In genomic region chr16:95066687-95067086, GRCm38 (mm10) we compare ENCODE assay signal across 26 mouse cellular contexts.
"Had no signal": no experiment of that assay in that cellular context is flagged by ENCODE, and none has a peak within 500 bp of the region (broad histone marks: within the 10 kb centered on the region; RNA-seq: fewer than 3 reads in every experiment).

No protein-coding gene starts in this region.

- H3K9me3 ChIP-seq: embryonic facial prominence, embryonic 10.5 days; embryonic facial prominence, embryonic 12.5 days; embryonic facial prominence, embryonic 13.5 days; embryonic facial prominence, embryonic 15.5 days; forebrain, embryonic 10.5 days; forebrain, embryonic 12.5 days; forebrain, embryonic 13.5 days; forebrain, embryonic 15.5 days; heart, embryonic 10.5 days had no signal

- H3K4me1 ChIP-seq: embryonic facial prominence, embryonic 10.5 days; embryonic facial prominence, embryonic 12.5 days; embryonic facial prominence, embryonic 13.5 days; embryonic facial prominence, embryonic 15.5 days; forebrain, embryonic 10.5 days; forebrain, embryonic 12.5 days; forebrain, embryonic 13.5 days; forebrain, embryonic 15.5 days; heart, embryonic 10.5 days had no signal

- H3K4me3 ChIP-seq: embryonic facial prominence, embryonic 10.5 days; embryonic facial prominence, embryonic 12.5 days; embryonic facial prominence, embryonic 13.5 days; embryonic facial prominence, embryonic 15.5 days; erythroblast, embryonic 14.5 days; forebrain, embryonic 10.5 days; forebrain, embryonic 12.5 days; forebrain, embryonic 13.5 days; forebrain, embryonic 15.5 days; gastrocnemius, adult 2 months; heart, adult 2 months; heart, embryonic 10.5 days had no signal

- DNase-seq: cerebellum, adult 18-20 months; cerebellum, adult 2 months; cerebellum, adult 9-10 months; cerebellum, adult 9-11 months; cerebellum, postnatal 25 days; embryo, embryonic 11 days; forebrain, postnatal 0 days; gastrocnemius, adult 2 months; gastrocnemius, postnatal 10 days; gastrocnemius, postnatal 14 days; gastrocnemius, postnatal 25 days; gastrocnemius, postnatal 36 days; heart, adult 18-20 months; heart, adult 2 months had no signal

- H3K27me3 ChIP-seq: embryonic facial prominence, embryonic 12.5 days; embryonic facial prominence, embryonic 13.5 days; embryonic facial prominence, embryonic 15.5 days; forebrain, embryonic 12.5 days; forebrain, embryonic 13.5 days; forebrain, embryonic 15.5 days had no signal

- H3K4me2 ChIP-seq: embryonic facial prominence, embryonic 12.5 days; embryonic facial prominence, embryonic 13.5 days; embryonic facial prominence, embryonic 15.5 days; forebrain, embryonic 12.5 days; forebrain, embryonic 13.5 days; forebrain, embryonic 15.5 days had no signal

- H3K9ac ChIP-seq: embryonic facial prominence, embryonic 12.5 days; embryonic facial prominence, embryonic 13.5 days; embryonic facial prominence, embryonic 15.5 days; forebrain, embryonic 12.5 days; forebrain, embryonic 13.5 days; forebrain, embryonic 15.5 days; forebrain, postnatal 0 days had no signal

- ATAC-seq: forebrain, embryonic 13.5 days; forebrain, embryonic 14.5 days; forebrain, embryonic 15.5 days; forebrain, embryonic 16.5 days; forebrain, postnatal 0 days had no signal

- H3K27ac ChIP-seq: embryonic facial prominence, embryonic 10.5 days; embryonic facial prominence, embryonic 12.5 days; embryonic facial prominence, embryonic 13.5 days; embryonic facial prominence, embryonic 15.5 days; forebrain, embryonic 10.5 days; forebrain, embryonic 12.5 days; forebrain, embryonic 13.5 days; forebrain, embryonic 15.5 days; gastrocnemius, adult 2 months; heart, adult 2 months; heart, embryonic 10.5 days had no signal

- H3K36me3 ChIP-seq: embryonic facial prominence, embryonic 10.5 days; embryonic facial prominence, embryonic 12.5 days; embryonic facial prominence, embryonic 13.5 days; embryonic facial prominence, embryonic 15.5 days; forebrain, embryonic 10.5 days; forebrain, embryonic 12.5 days; forebrain, embryonic 15.5 days; heart, embryonic 10.5 days had no signal
